Mouse (Mus musculus): ENCODE measurements around the gene Cdk5rap3.

- TF ChIP-seq CTCF (IDR thresholded peaks at IDR 0.05 in 2 of 3, conservative IDR thresholded peaks at IDR 0.05 in 1 of 3; ENCODE audit: control insufficient read depth in 1 of 3, insufficient read depth in 1 of 3, low read depth in 2 of 3, low read length in 3 of 3, poor library complexity in 1 of 3, severe bottlenecking in 1 of 3) (peak; percentile 95 to 99 (median 98); a peak in 5 of 6 replicates), MYB (IDR thresholded peaks at IDR 0.05; ENCODE audit: low read depth, low read length) (no peak), CHD2 (IDR thresholded peaks at IDR 0.05; ENCODE audit: low read length) (no peak), KAT2A (conservative IDR thresholded peaks at IDR 0.05; ENCODE audit: low read depth, low read length) (no peak), NRF1 (IDR thresholded peaks at IDR 0.05; ENCODE audit: insufficient read depth, low read depth, low read length, poor library complexity, severe bottlenecking) (no peak), SIN3A (IDR thresholded peaks at IDR 0.05; ENCODE audit: low read length) (no peak), POLR2A (IDR thresholded peaks at IDR 0.05; ENCODE audit: control insufficient read depth in 1 of 2, insufficient read depth in 1 of 2, low read depth in 1 of 2, low read length in 2 of 2, poor library complexity in 1 of 2) (no peak), EP300 (IDR thresholded peaks at IDR 0.05; ENCODE audit: low read depth in 1 of 2, low read length in 2 of 2) (no peak), E2F4 (IDR thresholded peaks at IDR 0.05; ENCODE audit: borderline replicate concordance, low read depth, low read length) (no peak), POLR2AphosphoS5 (IDR thresholded peaks at IDR 0.05; ENCODE audit: borderline replicate concordance, low read depth, low read length) (no peak)
These were observed 55.7 kb downstream of the Cdk5rap3 start for GRCm38 (mm10) chr11:96860564-96860963.
